Mouse (Mus musculus): ENCODE data around the gene Adprm.

- no peak for TF ChIP-seq CTCF (IDR thresholded peaks at IDR 0.05; ENCODE audit: insufficient read depth, low read depth, low read length)
- TF ChIP-seq POLR2A (IDR thresholded peaks at IDR 0.05; ENCODE audit: insufficient read depth, low read depth, low read length) = no peak
These were observed 50.7 kb downstream of the Adprm start for GRCm38 (mm10) chr11:67001717-67002116.
